Mouse (Mus musculus) kidney, embryonic 14.5 days (tissue): Measurements from ENCODE around the gene Tdpoz2. TPM values are rescaled to one million over a fixed set of nuclear protein-coding genes. Genes with fewer than 3 reads are reported as not detected.
"Not testable (repeated sequence)": the region's sequence is repeated elsewhere in the genome, so short reads cannot be mapped to it uniquely, and the experiment has no call there.

Source experiments
- ATAC-seq: fragments of 200-750 bp; cut with Nextera tagmentation; 2 replicates; pipeline ENCODE4 v1.8.0; 2017; ENCODE audit warnings: moderate number of reproducible peaks, mild to moderate bottlenecking, moderate TSS enrichment, moderate library complexity; ENCODE audit not compliant: low FRiP score, low TSS enrichment
- H3K27ac ChIP-seq: fragments of 300-500 bp; sonication (generic); 2 replicates; pipeline ENCODE4 v1.5.1; 2014; ENCODE audit warnings: low read depth, mild to moderate bottlenecking, low read length, moderate library complexity, mixed read lengths
- H3K27me3 ChIP-seq: fragments of 300-500 bp; sonication (generic); 2 replicates; pipeline ENCODE4 v1.6.1; 2014; ENCODE audit warnings: mild to moderate bottlenecking, low read length; ENCODE audit not compliant: control insufficient read depth, insufficient read depth
- H3K36me3 ChIP-seq: fragments of 300-500 bp; sonication (generic); 2 replicates; pipeline ENCODE4 v1.6.1; 2014; ENCODE audit warnings: low read length, mixed read lengths; ENCODE audit not compliant: control insufficient read depth, insufficient read depth
- H3K4me1 ChIP-seq: fragments of 300-500 bp; sonication (generic); 2 replicates; pipeline ENCODE4 v1.6.1; 2014; ENCODE audit warnings: low read length, mixed read lengths; ENCODE audit not compliant: control insufficient read depth, insufficient read depth
- H3K4me2 ChIP-seq: fragments of 300-500 bp; sonication (generic); replicated peaks from 2 replicates; pipeline ENCODE4 v1.6.1; 2014; ENCODE audit warnings: low read depth, mild to moderate bottlenecking, low read length
- H3K4me3 ChIP-seq: fragments of 300-500 bp; sonication (generic); 2 replicates; pipeline ENCODE4 v1.5.1; 2014; ENCODE audit warnings: mild to moderate bottlenecking, low read length
- H3K9ac ChIP-seq: fragments of 300-500 bp; sonication (generic); 2 replicates; pipeline ENCODE4 v1.6.1; 2014; ENCODE audit warnings: low read depth, mild to moderate bottlenecking, low read length, moderate library complexity
- H3K9me3 ChIP-seq: fragments of 300-500 bp; sonication (generic); 2 replicates; pipeline ENCODE4 v1.6.1; 2016; ENCODE audit warnings: low read length; ENCODE audit not compliant: control insufficient read depth
- WGBS: fragments of 180-500 bp; shearing (Covaris S2); extraction: QIAGEN DNeasy Blood & Tissue Kit; methylation state at CpG from one replicate; pipeline ENCODE4 v1.1.7; 2014; 5-methylcytosine and 5-hydroxymethylcytosine counted together
- polyA plus RNA-seq: library from polyadenylated mRNA; unstranded; fragments of >200 nt; fragmentation: Nextera tagmentation; extraction: Ambion mirVana; gene quantifications from 2 replicates; pipeline ENCODE4 v1.2.1, GENCODE M21; 2014

The Tdpoz2 gene
- not detected in 2 replicates for polyA plus RNA-seq

GRCm38 (mm10) chr3:93652586-93652985, at the start of gene Tdpoz2:
TSS of gene Tdpoz2 (minus strand) at chr3:93652686.
- H3K36me3 ChIP-seq, result no peaks in the 10 kb centered on the region
- ATAC-seq, result no peak
- WGBS, result 78% methylated on average over 3 of the region's 3 CpGs
- no peaks in the 10 kb centered on the region for H3K9me3 ChIP-seq
- no peak within 1 kb of the TSS for H3K9ac ChIP-seq
- no peaks in the 10 kb centered on the region for H3K27me3 ChIP-seq
- H3K4me2 ChIP-seq, result no peak within 1 kb of the TSS
- no peak within 1 kb of the TSS for H3K27ac ChIP-seq
- no peaks in the 10 kb centered on the region for H3K4me1 ChIP-seq
- no peak within 1 kb of the TSS for H3K4me3 ChIP-seq

GRCm38 (mm10) chr3:93692970-93693369, 40.5 kb upstream of the Tdpoz2 start, which contains the start of gene Gm37596:
TSS of gene Gm37596 (minus strand) at chr3:93693070.
- H3K4me1 ChIP-seq, H3K27ac ChIP-seq, ATAC-seq, H3K27me3 ChIP-seq, H3K4me2 ChIP-seq, H3K4me3 ChIP-seq, H3K9me3 ChIP-seq, H3K36me3 ChIP-seq, H3K9ac ChIP-seq: not testable (repeated sequence)
- WGBS, result 75% methylated on average over 1 of the region's 2 CpGs

GRCm38 (mm10) chr3:93676210-93676609, 23.7 kb upstream of the Tdpoz2 start, which contains the start of gene Tdpoz1:
TSS of gene Tdpoz1 (minus strand) at chr3:93676310.
- H3K27me3 ChIP-seq, H3K36me3 ChIP-seq, ATAC-seq, H3K9me3 ChIP-seq, H3K4me3 ChIP-seq, H3K4me1 ChIP-seq, H3K4me2 ChIP-seq, H3K9ac ChIP-seq, H3K27ac ChIP-seq: not testable (repeated sequence)
- WGBS, result 78% methylated on average over 2 of the region's 4 CpGs

GRCm38 (mm10) chr3:93670805-93671503, 18.5 kb upstream of the Tdpoz2 start:
- not testable (repeated sequence) for H3K9me3 ChIP-seq, H3K4me2 ChIP-seq, H3K4me3 ChIP-seq, H3K9ac ChIP-seq, ATAC-seq, H3K27me3 ChIP-seq, H3K4me1 ChIP-seq, H3K36me3 ChIP-seq, H3K27ac ChIP-seq
- WGBS, result 73% methylated on average over 4 of the region's 6 CpGs

GRCm38 (mm10) chr3:93654260-93654659, 1.8 kb upstream of the Tdpoz2 start:
- H3K9me3 ChIP-seq, result no peaks in the 10 kb centered on the region
- no peak overlapping the region for H3K9ac ChIP-seq
- no peak overlapping the region for H3K27ac ChIP-seq
- ATAC-seq, result no peak
- no peak overlapping the region for H3K4me3 ChIP-seq
- WGBS, result 81% methylated on average over 1 of the region's 1 CpGs
- no peaks in the 10 kb centered on the region for H3K36me3 ChIP-seq
- no peak overlapping the region for H3K4me2 ChIP-seq
- H3K4me1 ChIP-seq, result no peaks in the 10 kb centered on the region
- no peaks in the 10 kb centered on the region for H3K27me3 ChIP-seq

GRCm38 (mm10) chr3:93630917-93631714, 21.4 kb downstream of the Tdpoz2 start:
- not testable (repeated sequence) for ATAC-seq, H3K9ac ChIP-seq, H3K4me2 ChIP-seq, H3K27ac ChIP-seq, H3K27me3 ChIP-seq, H3K9me3 ChIP-seq, H3K4me1 ChIP-seq, H3K36me3 ChIP-seq, H3K4me3 ChIP-seq
- WGBS, result 84% methylated on average over 4 of the region's 4 CpGs

- not testable (repeated sequence) for H3K36me3 ChIP-seq, H3K4me2 ChIP-seq, H3K4me3 ChIP-seq, H3K4me1 ChIP-seq, H3K27ac ChIP-seq, H3K9ac ChIP-seq, H3K9me3 ChIP-seq, H3K27me3 ChIP-seq
- ATAC-seq, result peak; percentile 92
Observed at GRCm38 (mm10) chr3:93608970-93609369, 43.5 kb downstream of the Tdpoz2 start.

GRCm38 (mm10) chr3:93601903-93602302, 50.6 kb downstream of the Tdpoz2 start:
- WGBS, result 85% methylated on average over 1 of the region's 1 CpGs
- H3K4me2 ChIP-seq, result no peak overlapping the region
- H3K27me3 ChIP-seq, result no peaks in the 10 kb centered on the region
- H3K9ac ChIP-seq, result no peak overlapping the region
- H3K4me3 ChIP-seq, result no peak overlapping the region
- H3K9me3 ChIP-seq, result no peaks in the 10 kb centered on the region
- H3K4me1 ChIP-seq, result peaks cover 11% of the 10 kb centered on the region
- no peak for ATAC-seq
- no peaks in the 10 kb centered on the region for H3K36me3 ChIP-seq
- no peak overlapping the region for H3K27ac ChIP-seq
